8 mouse cellular contexts compared by ENCODE assay signal in the genomic region with DNA sequence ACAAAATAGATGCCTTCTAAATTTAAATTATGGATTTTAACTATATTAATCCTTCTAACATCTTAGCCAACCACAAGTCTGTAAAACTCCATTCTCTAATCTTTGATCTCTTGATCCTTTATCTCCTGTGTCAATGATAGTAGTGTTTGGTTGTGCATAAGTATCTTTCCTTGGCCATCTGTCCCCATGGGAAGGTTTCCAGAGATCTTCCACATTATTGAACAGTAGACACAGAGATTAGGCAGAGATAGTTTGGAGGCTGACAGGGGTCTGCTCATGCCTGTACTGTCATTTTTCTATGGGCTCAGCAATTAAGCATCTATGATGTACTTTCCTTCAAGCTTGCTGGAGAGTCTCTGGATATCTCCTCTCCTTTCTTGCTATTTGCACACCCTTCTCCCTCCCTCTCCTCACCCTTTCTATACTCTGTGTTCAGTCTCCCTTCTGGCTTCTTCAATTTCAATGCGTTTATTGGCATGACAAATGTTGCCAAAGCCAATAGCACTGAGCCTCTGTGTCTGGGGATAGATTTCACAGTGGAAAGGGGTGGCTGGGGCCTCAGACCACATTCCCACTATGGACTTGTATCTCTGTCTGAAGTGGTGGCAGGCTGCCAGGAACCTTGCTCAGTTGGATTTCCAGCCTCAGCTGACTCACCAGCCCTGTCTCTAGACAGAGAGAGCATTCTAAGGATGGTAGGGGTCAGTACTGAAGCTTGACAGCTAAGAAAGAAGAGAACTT. TPM values are rescaled to one million over a fixed set of nuclear protein-coding genes. Genes with fewer than 3 reads are reported as not detected.
A peak's percentile ranks its signal among the peaks of the same experiment; 100 is the strongest.
DNase-seq lines count a peak whose midpoint lies in the region; ATAC-seq lines count a peak whose summit lies in the region.

No protein-coding gene starts in this region.

- ATAC-seq in limb, embryonic 12.5 days (ENCODE audit: insufficient number of reproducible peaks, insufficient read depth, low FRiP score, low TSS enrichment, low read depth): peak; percentile 57

- H3K9me3 ChIP-seq in limb, embryonic 12.5 days: no peaks in the 10 kb centered on the region
- no peaks in the 10 kb centered on the region for H3K9me3 ChIP-seq in limb, embryonic 10.5 days (replicated peaks)

- DNase-seq in limb, embryonic 10.5 days (ENCODE audit: low spot score): no peak
- DNase-seq in adrenal gland, adult 8-10 months: peak; percentile 29
- DNase-seq in cerebellum, adult 9-11 months: peak; percentile 60
- DNase-seq in heart, postnatal 36 days: peak; percentile 15 to 39
- peak; percentile 55 for DNase-seq in right cerebral cortex, postnatal 4 days
- DNase-seq in B cell, adult 2 months: no peak
- no peak for DNase-seq in frontal cortex, postnatal 14 days (ENCODE audit: low spot score in 2 of 2)

- no peak overlapping the region for H3K4me3 ChIP-seq in limb, embryonic 12.5 days (replicated peaks)
- H3K4me3 ChIP-seq in limb, embryonic 10.5 days: no peak overlapping the region

- H3K27me3 ChIP-seq in limb, embryonic 12.5 days: no peaks in the 10 kb centered on the region
- H3K27me3 ChIP-seq in limb, embryonic 10.5 days (ENCODE audit: low read depth, poor library complexity, severe bottlenecking): no peaks in the 10 kb centered on the region

- H3K4me1 ChIP-seq in limb, embryonic 12.5 days (replicated peaks): peaks cover 7% of the 10 kb centered on the region; the same call in 1 of the 2 replicates
- 0 out of 2 replicates have a peak, but pooled peaks cover 6% of the 10 kb centered on the region for H3K4me1 ChIP-seq in limb, embryonic 10.5 days

- no peaks in the 10 kb centered on the region for H3K36me3 ChIP-seq in limb, embryonic 12.5 days
- H3K36me3 ChIP-seq in limb, embryonic 10.5 days: no peaks in the 10 kb centered on the region

- intact Hi-C loops in heart, postnatal 36 days (cut with DNase I): no loop called here

- no peak overlapping the region for H3K9ac ChIP-seq in limb, embryonic 12.5 days (replicated peaks)

- no peak overlapping the region for H3K4me2 ChIP-seq in limb, embryonic 12.5 days

- no peak overlapping the region for H3K27ac ChIP-seq in limb, embryonic 12.5 days
- H3K27ac ChIP-seq in limb, embryonic 10.5 days: no peak overlapping the region

- 73% methylated on average over 1 of the region's 1 CpGs for WGBS in limb, embryonic 12.5 days
- WGBS in limb, embryonic 10.5 days: 84% methylated on average over 1 of the region's 1 CpGs

RNA-seq across cellular contexts. Expression of a gene that starts 29.1 kb away (rescaled TPM):
- 4.3 and 5.5 TPM in 2 replicates for polyA plus RNA-seq in limb, embryonic 12.5 days (2016; fragmentation: Nextera tagmentation; extraction: Ambion mirVana)
- polyA plus RNA-seq in limb, embryonic 10.5 days (2016; fragmentation: Nextera tagmentation; extraction: Ambion mirVana): 6.4 TPM in 2 replicates
- 10 to 100 TPM in 2 of 4 experiments, 1 to 10 TPM in 2; 7.6 to 13.4 (median 10.7) TPM for total RNA-seq in adrenal gland, adult 8-10 months (2022)
- 10 to 100 TPM; 24.1 to 31.9 TPM for total RNA-seq in heart, postnatal 36 days (2021)

Comparison
In these comparisons a context has a peak if more than half of its experiments do, and no peak if none do; other contexts are left out.
1. DNase-seq: peak in adrenal gland, adult 8-10 months (single experiment), cerebellum, adult 9-11 months (single experiment), heart, postnatal 36 days (2 of 2) and right cerebral cortex, postnatal 4 days (single experiment); none in limb, embryonic 10.5 days (single experiment), B cell, adult 2 months (0 of 2) and frontal cortex, postnatal 14 days (0 of 2).